Mouse (Mus musculus) layer of hippocampus, postnatal 36 days (tissue): ENCODE data around the gene Pabpn1. TPM values are rescaled to one million over a fixed set of nuclear protein-coding genes. Genes with fewer than 3 reads are reported as not detected.
"Not testable (repeated sequence)": the region's sequence is repeated elsewhere in the genome, so short reads cannot be mapped to it uniquely, and the experiment has no call there.

Source experiments
- DNase-seq, 2 experiments: peaks; one replicate each; pipeline ENCODE4 v3.0.0; 2022
- total RNA-seq, 2 experiments: library from RNA; stranded (reverse); gene quantifications; 2 replicates each; pipeline ENCODE4 v1.2.3; 2021

The Pabpn1 gene
- total RNA-seq, 2 experiments from 2014 or later = 231 to 275 TPM

DNA sequence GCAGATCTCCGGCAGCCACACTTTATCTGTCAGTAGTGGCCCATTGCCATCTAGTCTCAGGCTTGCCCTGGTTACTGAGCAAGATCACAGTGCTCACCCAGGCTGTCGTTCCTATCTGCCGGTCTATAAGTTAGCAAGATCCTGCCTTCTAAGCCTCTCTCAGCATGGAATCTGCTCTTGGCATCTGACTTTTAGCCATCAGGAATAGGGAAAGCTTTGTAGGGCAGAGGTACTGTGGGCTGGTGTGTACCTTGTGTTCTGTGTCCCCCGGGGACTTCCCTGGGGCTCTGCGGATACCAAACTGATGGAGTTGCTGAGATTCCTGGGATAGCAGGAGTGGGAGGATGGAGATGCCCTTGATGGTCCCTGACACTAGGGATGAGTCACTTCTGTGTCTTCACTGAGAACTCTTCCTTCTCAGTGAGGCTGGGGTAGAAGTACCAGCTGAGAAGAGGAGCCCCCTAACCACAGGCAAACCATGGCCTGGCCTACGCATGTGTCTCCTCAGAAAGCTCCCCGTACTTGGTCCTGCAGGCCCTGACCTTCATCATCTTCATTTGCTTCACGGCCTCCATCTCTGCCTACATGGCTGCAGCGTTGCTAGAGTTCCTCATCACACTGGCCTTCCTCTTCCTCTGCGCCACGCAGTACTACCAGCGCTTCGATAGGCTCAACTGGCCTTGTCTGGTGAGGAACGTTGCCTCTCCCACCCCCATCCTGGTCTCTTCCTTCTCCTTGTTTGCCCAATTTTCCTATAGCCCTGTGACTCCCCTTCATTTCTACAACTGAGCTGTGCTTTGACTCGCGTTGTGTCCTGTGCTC lies 45.3 kb downstream of the Pabpn1 start:
- DNase-seq = no peak

GRCm38 (mm10) chr14:54938431-54939219 lies 46.3 kb downstream of the Pabpn1 start:
- DNase-seq = no peak

GRCm38 (mm10) chr14:54939434-54940175 lies 47.3 kb downstream of the Pabpn1 start:
- DNase-seq = peak; percentile 46 to 56

- DNase-seq = no peak
Observed at GRCm38 (mm10) chr14:54940176-54940530, 47.9 kb downstream of the Pabpn1 start.

GRCm38 (mm10) chr14:54941024-54941978 lies 49.0 kb downstream of the Pabpn1 start:
- no peak for DNase-seq

DNA sequence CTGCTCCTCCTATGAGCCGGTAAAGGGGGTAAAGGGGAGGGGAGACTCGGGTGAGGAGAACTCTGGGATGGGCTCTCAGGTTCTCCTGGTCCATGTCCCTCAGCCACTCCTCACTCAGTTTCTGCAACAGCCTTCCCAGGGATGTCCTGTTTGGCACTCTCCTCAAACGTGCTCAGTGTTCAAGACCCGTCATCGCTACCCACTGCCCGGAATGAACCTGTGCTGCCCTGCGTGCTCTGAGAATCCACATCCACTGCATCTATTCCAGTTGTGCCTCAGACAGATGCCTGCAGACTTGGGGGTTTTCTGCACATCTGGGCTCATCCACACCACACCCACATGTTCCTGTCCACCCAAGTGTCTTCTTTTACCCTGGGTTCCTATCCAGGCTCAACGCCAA lies 50.2 kb downstream of the Pabpn1 start:
- no peak for DNase-seq

- DNase-seq = no peak
Observed at GRCm38 (mm10) chr14:54943971-54944370, 51.7 kb downstream of the Pabpn1 start.

DNA sequence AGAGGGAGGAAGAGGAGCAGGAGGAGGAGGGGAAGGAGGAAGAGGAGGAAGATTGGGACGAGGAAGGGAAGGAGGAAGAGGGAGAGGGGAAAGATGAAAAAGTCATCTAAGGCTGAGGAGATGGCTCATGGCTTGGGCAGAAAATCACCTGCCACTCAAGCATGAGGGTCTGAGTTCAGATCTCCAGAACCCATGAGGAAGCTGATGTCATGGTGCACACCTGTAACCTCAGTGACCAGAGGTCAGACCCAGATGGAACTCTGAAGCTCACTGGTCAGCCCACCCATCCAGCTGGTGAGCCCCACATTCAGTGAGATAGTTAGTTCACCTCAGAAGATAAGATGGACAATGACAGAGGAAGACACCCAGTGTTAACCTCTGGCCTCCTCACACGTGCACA lies 52.6 kb downstream of the Pabpn1 start:
- DNase-seq = no peak

GRCm38 (mm10) chr14:54945975-54946704 lies 53.8 kb downstream of the Pabpn1 start:
- DNase-seq = no peak

DNA sequence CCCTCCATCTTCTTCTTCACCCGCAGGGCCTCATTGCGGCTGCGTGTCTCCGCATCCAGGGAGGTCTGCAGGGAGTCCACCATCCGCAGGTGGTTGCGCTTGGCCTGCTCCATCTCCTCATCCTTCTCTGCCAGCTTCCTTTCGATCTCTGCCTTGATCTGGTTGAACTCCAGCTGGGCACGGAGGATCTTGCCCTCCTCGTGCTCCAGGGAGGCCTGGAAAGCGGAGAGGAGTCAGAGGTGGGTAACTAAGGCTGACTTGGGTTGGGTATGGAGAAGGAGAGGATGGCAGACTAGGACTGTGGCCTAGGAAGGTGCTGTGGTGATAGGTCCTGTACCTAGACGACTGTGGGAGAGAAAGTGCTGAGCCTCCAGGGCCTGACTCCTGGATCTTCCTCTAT lies 54.7 kb downstream of the Pabpn1 start:
- DNase-seq = not testable (repeated sequence)

Other genes with a start within 250 kb of the Pabpn1 start
- gene 1700123O20Rik, start 206.3 kb upstream of the Pabpn1 start, total RNA-seq = 10 to 100 TPM; 24.0 to 26.3 TPM
- 100 to 1,000 TPM; 210 to 242 TPM for gene Acin1, start 205.6 kb upstream of the Pabpn1 start, total RNA-seq
- gene Gm29776, start 193.7 kb upstream of the Pabpn1 start, total RNA-seq = not detected
- gene Cebpe, start 180.3 kb upstream of the Pabpn1 start, total RNA-seq = not detected
- gene Slc7a8, start 110.6 kb upstream of the Pabpn1 start, total RNA-seq = 10 to 100 TPM; 49.1 to 50.1 TPM
- gene Rnf212b, start 78.4 kb upstream of the Pabpn1 start, total RNA-seq = not detected
- gene Homez, start 21.5 kb upstream of the Pabpn1 start, total RNA-seq = 10 to 100 TPM; 21.2 to 25.8 TPM
- gene Ppp1r3e, start 14.9 kb upstream of the Pabpn1 start, total RNA-seq = 10 to 100 TPM; 17.9 to 20.7 TPM
- 100 to 1,000 TPM; 120 to 126 TPM for gene Bcl2l2, start 9.1 kb upstream of the Pabpn1 start, total RNA-seq
- gene Gm20521, start 9.1 kb upstream of the Pabpn1 start, total RNA-seq = 10 to 100 TPM in 1 of 2 experiments, 1 to 10 TPM in 1; 7.5 to 14.5 TPM
- 100 to 1,000 TPM; 661 to 670 TPM for gene Slc22a17, start 20.6 kb downstream of the Pabpn1 start, total RNA-seq
- gene Efs, start 33.6 kb downstream of the Pabpn1 start, total RNA-seq = 10 to 100 TPM; 10.3 to 11.7 TPM
- not detected for gene Il25, start 40.2 kb downstream of the Pabpn1 start, total RNA-seq
- 10 to 100 TPM; 70.3 to 80.4 TPM for gene Cmtm5, start 43.8 kb downstream of the Pabpn1 start, total RNA-seq
- gene Myh6, start 74.4 kb downstream of the Pabpn1 start, total RNA-seq = 1 to 10 TPM; 1.1 to 2.3 TPM
- not detected for gene Gm17428, start 84.4 kb downstream of the Pabpn1 start, total RNA-seq
- 1 to 10 TPM; 7.9 to 9.2 TPM for gene Myh7, start 102.1 kb downstream of the Pabpn1 start, total RNA-seq
- 10 to 100 TPM; 30.7 to 33.8 TPM for gene Ngdn, start 123.0 kb downstream of the Pabpn1 start, total RNA-seq
- 10 to 100 TPM; 52.0 to 64.3 TPM for gene Zfhx2, start 199.8 kb downstream of the Pabpn1 start, total RNA-seq
- 10 to 100 TPM; 18.2 to 19.6 TPM for gene Thtpa, start 202.3 kb downstream of the Pabpn1 start, total RNA-seq
- gene Ap1g2, start 214.1 kb downstream of the Pabpn1 start, total RNA-seq = 10 to 100 TPM; 17.4 to 19.2 TPM
- 100 to 1,000 TPM; 447 to 471 TPM for gene Jph4, start 224.4 kb downstream of the Pabpn1 start, total RNA-seq